ENCODE assay signal across 22 mouse cellular contexts in the genomic region with DNA sequence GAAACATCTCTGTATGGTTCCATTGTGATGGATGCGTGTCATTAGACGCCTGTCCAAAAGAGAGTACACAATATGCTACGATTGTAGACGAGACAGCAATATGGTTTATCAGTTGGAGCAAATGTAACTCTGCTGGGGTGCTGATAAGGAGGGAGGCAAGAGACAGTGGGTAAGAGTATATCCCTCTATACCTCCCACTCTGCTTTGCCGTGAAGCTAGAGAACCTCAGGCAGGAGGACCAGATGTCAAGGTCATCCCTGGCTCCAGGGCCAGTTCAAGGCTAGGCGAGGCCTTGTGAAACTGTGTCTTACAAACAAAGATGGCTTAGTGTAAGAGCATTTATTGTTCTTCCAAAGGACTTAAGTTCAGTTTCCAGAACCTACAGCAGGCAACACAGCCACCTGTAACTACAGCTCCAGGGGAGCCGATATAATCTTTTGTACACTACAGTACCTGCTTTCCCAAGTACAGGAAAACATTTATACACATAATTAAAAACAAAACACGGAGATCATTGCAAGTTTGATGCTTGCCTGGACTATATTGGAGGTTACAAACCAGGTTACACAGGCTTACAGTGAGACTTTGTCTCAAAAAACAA. TPM values are rescaled to one million over a fixed set of nuclear protein-coding genes. Genes with fewer than 3 reads are reported as not detected.
A peak's percentile ranks its signal among the peaks of the same experiment; 100 is the strongest.
DNase-seq lines count a peak whose midpoint lies in the region; ATAC-seq and TF ChIP-seq lines count a peak whose summit lies in the region.
"Had no signal": no experiment of that assay in that cellular context is flagged by ENCODE, and none has a peak within 500 bp of the region (broad histone marks: within the 10 kb centered on the region; RNA-seq: fewer than 3 reads in every experiment).

No protein-coding gene starts in this region.

- no peak overlapping the region for H3K4me2 ChIP-seq in stomach, embryonic 15.5 days
- H3K4me2 ChIP-seq in stomach, postnatal 0 days (replicated peaks; ENCODE audit: low read depth): no peak overlapping the region
- H3K4me2 ChIP-seq: embryonic facial prominence, embryonic 15.5 days; forebrain, embryonic 15.5 days; limb, embryonic 13.5 days had no signal

- peaks cover 31% of the 10 kb centered on the region for H3K36me3 ChIP-seq in stomach, embryonic 15.5 days
- peaks cover 7% of the 10 kb centered on the region for H3K36me3 ChIP-seq in stomach, postnatal 0 days (ENCODE audit: control insufficient read depth, insufficient read depth, low read length)

- no peak overlapping the region for H3K4me3 ChIP-seq in stomach, embryonic 15.5 days (replicated peaks)
- no peak overlapping the region for H3K4me3 ChIP-seq in stomach, postnatal 0 days (ENCODE audit: low read depth, low read length)
- H3K4me3 ChIP-seq: embryonic facial prominence, embryonic 15.5 days; forebrain, embryonic 15.5 days; hindbrain, embryonic 10.5 days; left cerebral cortex, adult 2 months; limb, embryonic 13.5 days; megakaryocyte, embryonic 14.5 days; neural tube, embryonic 12.5 days had no signal

- no peak for TF ChIP-seq EP300 in stomach, postnatal 0 days (optimal IDR thresholded peaks at IDR 0.05)

- no peak for TF ChIP-seq CTCF in stomach, postnatal 0 days (IDR thresholded peaks at IDR 0.05; ENCODE audit: low read depth)

- H3K9me3 ChIP-seq in stomach, embryonic 15.5 days: no peaks in the 10 kb centered on the region
- no peaks in the 10 kb centered on the region for H3K9me3 ChIP-seq in stomach, postnatal 0 days (ENCODE audit: control insufficient read depth, low read length)
- H3K9me3 ChIP-seq: embryonic facial prominence, embryonic 15.5 days; forebrain, embryonic 15.5 days; hindbrain, embryonic 10.5 days; limb, embryonic 13.5 days; megakaryocyte, embryonic 14.5 days; neural tube, embryonic 12.5 days had no signal

- no peaks in the 10 kb centered on the region for H3K27me3 ChIP-seq in stomach, embryonic 15.5 days (replicated peaks)
- no peaks in the 10 kb centered on the region for H3K27me3 ChIP-seq in stomach, postnatal 0 days (ENCODE audit: control insufficient read depth, insufficient read depth, low read length)
- H3K27me3 ChIP-seq: embryonic facial prominence, embryonic 15.5 days; forebrain, embryonic 15.5 days; limb, embryonic 13.5 days; megakaryocyte, embryonic 14.5 days; neural tube, embryonic 12.5 days had no signal

- no peaks in the 10 kb centered on the region for H3K4me1 ChIP-seq in stomach, embryonic 15.5 days
- H3K4me1 ChIP-seq in stomach, postnatal 0 days (replicated peaks; ENCODE audit: control insufficient read depth, insufficient read depth): no peaks in the 10 kb centered on the region
- H3K4me1 ChIP-seq: forebrain, embryonic 15.5 days; hindbrain, embryonic 10.5 days; limb, embryonic 13.5 days; neural tube, embryonic 12.5 days had no signal

- no peak overlapping the region for H3K9ac ChIP-seq in stomach, embryonic 15.5 days
- H3K9ac ChIP-seq in stomach, postnatal 0 days (ENCODE audit: low read length): no peak overlapping the region
- H3K9ac ChIP-seq: embryonic facial prominence, embryonic 15.5 days; forebrain, embryonic 15.5 days had no signal

- peak; percentile 85 for ATAC-seq in stomach, embryonic 15.5 days (ENCODE audit: insufficient read depth, low FRiP score, low read depth)
- no peak for ATAC-seq in stomach, postnatal 0 days (ENCODE audit: low FRiP score, low TSS enrichment)
- ATAC-seq in megakaryocyte progenitor cell, adult 5-6 weeks (replicated peaks; ENCODE audit: poor library complexity): peak; percentile 95
- ATAC-seq: CD4-positive, CD25-positive, alpha-beta regulatory T cell, adult 4 months; forebrain, embryonic 15.5 days had no signal

- WGBS in stomach, embryonic 15.5 days: 82% methylated on average over 8 of the region's 8 CpGs
- WGBS in stomach, postnatal 0 days: 88% methylated on average over 8 of the region's 8 CpGs

- H3K27ac ChIP-seq in stomach, embryonic 15.5 days: no peak overlapping the region
- no peak overlapping the region for H3K27ac ChIP-seq in stomach, postnatal 0 days (replicated peaks)
- H3K27ac ChIP-seq: embryonic facial prominence, embryonic 15.5 days; forebrain, embryonic 15.5 days; hindbrain, embryonic 10.5 days; left cerebral cortex, adult 2 months; limb, embryonic 13.5 days; neural tube, embryonic 12.5 days had no signal

- DNase-seq in adrenal gland, adult 2 months: peak; percentile 26
- DNase-seq in adrenal gland, postnatal 10 days: no peak
- no peak for DNase-seq in stomach, postnatal 0 days (ENCODE audit: low spot score)
- DNase-seq in liver: peak; percentile 67
- DNase-seq in ovary, adult 18-20 months (ENCODE audit: low spot score): no peak
- no peak for DNase-seq in left cerebral cortex, adult 8-10 months (ENCODE audit: low spot score in 2 of 2)
- DNase-seq: adrenal gland, postnatal 14 days; cerebellum, adult 9-10 months; embryo, embryonic 11 days; kidney, postnatal 25 days; right cerebral cortex, postnatal 14 days; thymus, adult 18-20 months had no signal

RNA-seq across cellular contexts. Expression of gene Ppp6r1, which starts 11.9 kb away (rescaled TPM):
- total RNA-seq in adrenal gland, adult 2 months (2021): 10 to 100 TPM; 81.8 to 92.3 TPM
- polyA plus RNA-seq in adrenal gland, adult 2 months (2012; rRNA removed): 114 and 134 TPM in 2 replicates
- total RNA-seq in adrenal gland, postnatal 10 days (2021): 10 to 100 TPM; 74.0 to 83.3 TPM
- polyA plus RNA-seq in stomach, embryonic 15.5 days (2015; fragmentation: Nextera tagmentation; extraction: Ambion mirVana): 8.5 and 9.0 TPM in 2 replicates
- 3.9 and 6.2 TPM in 2 replicates for polyA plus RNA-seq in stomach, postnatal 0 days (2015; fragmentation: Nextera tagmentation; extraction: Ambion mirVana)
- total RNA-seq in megakaryocyte progenitor cell, adult 5-6 weeks (2015): 99.0 and 102 TPM in 2 replicates
- total RNA-seq in megakaryocyte progenitor cell, adult 5-6 weeks (2017): 124 and 144 TPM in 2 replicates
- 100 to 1,000 TPM; 118 to 128 (median 127) TPM for total RNA-seq in left cerebral cortex, adult 8-10 months (2022)

RNA-seq across cellular contexts. Expression of gene Hspbp1, which starts 14.1 kb away (rescaled TPM):
- total RNA-seq in adrenal gland, adult 2 months (2021): 10 to 100 TPM; 38.2 to 50.8 TPM
- polyA plus RNA-seq in adrenal gland, adult 2 months (2012; rRNA removed): 65.6 and 73.2 TPM in 2 replicates
- total RNA-seq in adrenal gland, postnatal 10 days (2021): 10 to 100 TPM; 36.1 to 36.7 TPM
- 83.5 and 94.5 TPM in 2 replicates for polyA plus RNA-seq in stomach, embryonic 15.5 days (2015; fragmentation: Nextera tagmentation; extraction: Ambion mirVana)
- polyA plus RNA-seq in stomach, postnatal 0 days (2015; fragmentation: Nextera tagmentation; extraction: Ambion mirVana): 59.1 and 60.7 TPM in 2 replicates
- total RNA-seq in megakaryocyte progenitor cell, adult 5-6 weeks (2015): 48.1 and 52.5 TPM in 2 replicates
- total RNA-seq in megakaryocyte progenitor cell, adult 5-6 weeks (2017): 20.2 and 26.2 TPM in 2 replicates
- 10 to 100 TPM; 83.7 to 95.5 (median 89.4) TPM for total RNA-seq in left cerebral cortex, adult 8-10 months (2022)

RNA-seq across cellular contexts. Expression of gene Brsk1, which starts 19.6 kb away (rescaled TPM):
- 1 to 10 TPM; 3.1 to 6.5 TPM for total RNA-seq in adrenal gland, adult 2 months (2021)
- 8.3 and 9.8 TPM in 2 replicates for polyA plus RNA-seq in adrenal gland, adult 2 months (2012; rRNA removed)
- total RNA-seq in adrenal gland, postnatal 10 days (2021): 10 to 100 TPM in 1 of 2 experiments, 1 to 10 TPM in 1; 7.5 to 11.8 TPM
- 0.94 and 1.3 TPM in 2 replicates for polyA plus RNA-seq in stomach, embryonic 15.5 days (2015; fragmentation: Nextera tagmentation; extraction: Ambion mirVana)
- 0.36 and 0.42 TPM in 2 replicates for polyA plus RNA-seq in stomach, postnatal 0 days (2015; fragmentation: Nextera tagmentation; extraction: Ambion mirVana)
- total RNA-seq in megakaryocyte progenitor cell, adult 5-6 weeks (2015): 0.44 TPM in 1 of 2 replicates, not detected in the other
- total RNA-seq in megakaryocyte progenitor cell, adult 5-6 weeks (2017): not detected in 2 replicates
- 100 to 1,000 TPM; 377 to 435 (median 401) TPM for total RNA-seq in left cerebral cortex, adult 8-10 months (2022)
- polyA plus RNA-seq: CD4-positive, CD25-positive, alpha-beta regulatory T cell, adult 4 months had no signal

RNA-seq across cellular contexts. Expression of gene Tmem86b, which starts 39.5 kb away (rescaled TPM):
- 1 to 10 TPM; 5.2 to 7.4 TPM for total RNA-seq in adrenal gland, adult 2 months (2021)
- 11.6 and 17.8 TPM in 2 replicates for polyA plus RNA-seq in adrenal gland, adult 2 months (2012; rRNA removed)
- 10 to 100 TPM; 12.7 to 14.7 TPM for total RNA-seq in adrenal gland, postnatal 10 days (2021)
- 2.4 and 4.8 TPM in 2 replicates for polyA plus RNA-seq in stomach, embryonic 15.5 days (2015; fragmentation: Nextera tagmentation; extraction: Ambion mirVana)
- polyA plus RNA-seq in stomach, postnatal 0 days (2015; fragmentation: Nextera tagmentation; extraction: Ambion mirVana): 0.22 and 0.23 TPM in 2 replicates
- total RNA-seq in megakaryocyte progenitor cell, adult 5-6 weeks (2015): 6.7 and 8.9 TPM in 2 replicates
- 15.2 and 22.4 TPM in 2 replicates for total RNA-seq in megakaryocyte progenitor cell, adult 5-6 weeks (2017)
- total RNA-seq in left cerebral cortex, adult 8-10 months (2022): 10 to 100 TPM in 3 of 4 experiments, 1 to 10 TPM in 1; 9.1 to 12.5 (median 12.2) TPM

RNA-seq across cellular contexts. Expression of gene Tmem150b, which starts 54.3 kb away (rescaled TPM):
- under 1 TPM; 0.40 to 0.55 TPM for total RNA-seq in adrenal gland, adult 2 months (2021)
- 0.30 and 0.42 TPM in 2 replicates for polyA plus RNA-seq in adrenal gland, adult 2 months (2012; rRNA removed)
- under 1 TPM; 0.21 to 0.27 TPM for total RNA-seq in adrenal gland, postnatal 10 days (2021)
- polyA plus RNA-seq in stomach, embryonic 15.5 days (2015; fragmentation: Nextera tagmentation; extraction: Ambion mirVana): 0.85 and 0.88 TPM in 2 replicates
- 2.2 and 2.4 TPM in 2 replicates for polyA plus RNA-seq in stomach, postnatal 0 days (2015; fragmentation: Nextera tagmentation; extraction: Ambion mirVana)
- 10.1 and 12.1 TPM in 2 replicates for total RNA-seq in megakaryocyte progenitor cell, adult 5-6 weeks (2015)
- total RNA-seq in megakaryocyte progenitor cell, adult 5-6 weeks (2017): 23.0 and 24.4 TPM in 2 replicates
- under 1 TPM in 2 of 4 experiments, not detected in 2; 0.16 to 0.21 TPM for total RNA-seq in left cerebral cortex, adult 8-10 months (2022)
- total RNA-seq: left cerebral cortex, adult 2 months had no signal

Comparison
In these comparisons a context has a peak if more than half of its experiments do, and no peak if none do; other contexts are left out.
1. DNase-seq: peak in adrenal gland, adult 2 months (single experiment) and liver (single experiment); none in adrenal gland, postnatal 10 days (single experiment), stomach, postnatal 0 days (single experiment), ovary, adult 18-20 months (single experiment) and left cerebral cortex, adult 8-10 months (0 of 2).
2. RNA of gene Brsk1, which starts 19.6 kb away (total RNA-seq): 377 to 435 TPM in left cerebral cortex, adult 8-10 months; 7.5 to 11.8 TPM in adrenal gland, postnatal 10 days, 3.1 to 6.5 TPM in adrenal gland, adult 2 months and 0.44 TPM in megakaryocyte progenitor cell, adult 5-6 weeks; every median in the first group is over 10 times any median in the second.